Mouse (Mus musculus) yolk sac, embryonic 10.5 days (tissue): ENCODE results near the gene Nedd9.

Source experiments
- DNase-seq: peaks from one replicate; pipeline ENCODE4 v3.0.0-alpha.2; 2017; ENCODE audit warnings: low spot score

The Nedd9 gene

GRCm38 (mm10) chr13:41343887-41344266 lies 143.3 kb downstream of the Nedd9 start:
- DNase-seq: no peak

GRCm38 (mm10) chr13:41343163-41343886 lies 143.8 kb downstream of the Nedd9 start:
- peak; percentile 83 for DNase-seq

- DNase-seq: no peak
These were observed 145.7 kb downstream of the Nedd9 start for GRCm38 (mm10) chr13:41341422-41341821.

GRCm38 (mm10) chr13:41339653-41340351 lies 147.4 kb downstream of the Nedd9 start:
- no peak for DNase-seq

- no peak for DNase-seq
These were observed 148.0 kb downstream of the Nedd9 start for GRCm38 (mm10) chr13:41339195-41339594.

- no peak for DNase-seq
These were observed 149.8 kb downstream of the Nedd9 start for GRCm38 (mm10) chr13:41337407-41337806.

- DNase-seq: no peak
These were observed 150.9 kb downstream of the Nedd9 start for GRCm38 (mm10) chr13:41336260-41336659.

GRCm38 (mm10) chr13:41335767-41336166 lies 151.4 kb downstream of the Nedd9 start:
- no peak for DNase-seq

GRCm38 (mm10) chr13:41334641-41335000 lies 152.5 kb downstream of the Nedd9 start:
- no peak for DNase-seq

- DNase-seq: no peak
These were observed 153.1 kb downstream of the Nedd9 start for GRCm38 (mm10) chr13:41333889-41334640.

- DNase-seq: no peak
These were observed 155.4 kb downstream of the Nedd9 start for GRCm38 (mm10) chr13:41331671-41332340.

GRCm38 (mm10) chr13:41330589-41331345 lies 156.4 kb downstream of the Nedd9 start:
- DNase-seq: no peak

GRCm38 (mm10) chr13:41330051-41330450 lies 157.1 kb downstream of the Nedd9 start:
- DNase-seq: no peak

- DNase-seq: no peak
These were observed 158.7 kb downstream of the Nedd9 start for GRCm38 (mm10) chr13:41328481-41328880.

GRCm38 (mm10) chr13:41327546-41327945 lies 159.6 kb downstream of the Nedd9 start:
- no peak for DNase-seq

GRCm38 (mm10) chr13:41326134-41326533 lies 161.0 kb downstream of the Nedd9 start:
- no peak for DNase-seq

GRCm38 (mm10) chr13:41325346-41325745 lies 161.8 kb downstream of the Nedd9 start:
- no peak for DNase-seq

GRCm38 (mm10) chr13:41324631-41325030 lies 162.5 kb downstream of the Nedd9 start:
- DNase-seq: no peak

GRCm38 (mm10) chr13:41321433-41321832 lies 165.7 kb downstream of the Nedd9 start:
- no peak for DNase-seq

- DNase-seq: no peak
These were observed 166.4 kb downstream of the Nedd9 start for GRCm38 (mm10) chr13:41320749-41321148.

- peak; percentile 48 for DNase-seq
These were observed 184.4 kb downstream of the Nedd9 start for GRCm38 (mm10) chr13:41302716-41303115.

GRCm38 (mm10) chr13:41300037-41300436 lies 187.1 kb downstream of the Nedd9 start:
- no peak for DNase-seq
